Mouse (Mus musculus) C2C12 (cell line): ENCODE results near the gene Slc13a3. TPM values are rescaled to one million over a fixed set of nuclear protein-coding genes. Genes with fewer than 3 reads are reported as not detected.

Experiments
- H3K27me3 ChIP-seq: one replicate; pipeline ENCODE4 v1.6.1; 2011; ENCODE audit not compliant: control insufficient read depth, insufficient read depth, insufficient read length
- H3K36me3 ChIP-seq: one replicate; pipeline ENCODE4 v1.6.1; 2011; ENCODE audit not compliant: control insufficient read depth, insufficient read depth
- H3K4me3 ChIP-seq: one replicate; pipeline ENCODE4 v1.5.1; 2011; ENCODE audit warnings: mild to moderate bottlenecking, control low read depth; ENCODE audit not compliant: poor library complexity, insufficient read depth, severe bottlenecking
- H3K79me2 ChIP-seq: one replicate; pipeline ENCODE4 v1.6.1; 2011; ENCODE audit not compliant: control insufficient read depth, insufficient read depth
- H3K79me3 ChIP-seq: one replicate; pipeline ENCODE4 v1.6.1; 2011; ENCODE audit warnings: low read depth, control low read depth
- H3ac ChIP-seq: one replicate; pipeline ENCODE3; 2011; ENCODE audit warnings: low read depth; ENCODE audit not compliant: control insufficient read depth, insufficient read length
- CEBPB ChIP-seq: IDR thresholded peaks from one replicate; pipeline ENCODE4 v1.6.1; 2011; ENCODE audit warnings: low read depth, mild to moderate bottlenecking, control low read depth, moderate library complexity
- CTCF ChIP-seq: IDR thresholded peaks from one replicate; pipeline ENCODE4 v1.5.1; 2011; ENCODE audit not compliant: control insufficient read depth, insufficient read depth, insufficient read length
- FOSL1 ChIP-seq: IDR thresholded peaks from one replicate; pipeline ENCODE4 v1.8.0; 2011; ENCODE audit warnings: mild to moderate bottlenecking, low read length; ENCODE audit not compliant: poor library complexity, insufficient read depth, severe bottlenecking
- MAX ChIP-seq: IDR thresholded peaks from one replicate; pipeline ENCODE4 v1.6.1; 2011; ENCODE audit warnings: mild to moderate bottlenecking, control low read depth
- MYOD1 ChIP-seq: IDR thresholded peaks from one replicate; pipeline ENCODE4 v1.6.1; 2011; ENCODE audit warnings: low read depth; ENCODE audit not compliant: control insufficient read depth, insufficient read length
- MYOG ChIP-seq: IDR thresholded peaks from one replicate; pipeline ENCODE4 v1.6.1; 2011; ENCODE audit not compliant: control insufficient read depth, insufficient read length; ENCODE audit errors: extremely low read depth
- USF1 ChIP-seq: IDR thresholded peaks from one replicate; pipeline ENCODE4 v1.6.1; 2011; ENCODE audit warnings: low read depth, mild to moderate bottlenecking, control low read depth, moderate library complexity
- polyA plus RNA-seq: library from polyadenylated mRNA; unstranded; fragments of >200 nt; fragmentation: generic; extraction: Trizol; gene quantifications from one replicate; pipeline ENCODE4 v1.2.1, GENCODE M21; 2012; ENCODE audit warnings: missing spikeins

Slc13a3 gene
- polyA plus RNA-seq, 1 experiment = not detected

GRCm38 (mm10) chr2:165494495-165494894, 21.5 kb upstream of the Slc13a3 start:
- Histone ChIP-seq H3ac (no peak overlapping the region), H3K79me2 (peaks cover 21% of the 10 kb centered on the region), H3K79me3 (peaks cover 8% of the 10 kb centered on the region), H3K4me3 (no peak overlapping the region), H3K27me3 (peaks cover 5% of the 10 kb centered on the region), H3K36me3 (peaks cover 10% of the 10 kb centered on the region)
- no peak for TF ChIP-seq FOSL1
- no peak for TF ChIP-seq MYOD1
- TF ChIP-seq CEBPB = no peak

- Histone ChIP-seq H3K27me3 (no peaks in the 10 kb centered on the region), H3K79me3 (peaks cover 8% of the 10 kb centered on the region)
- no peak for TF ChIP-seq USF1
- no peak for TF ChIP-seq MYOG
- TF ChIP-seq CEBPB = no peak
- TF ChIP-seq MYOD1 = no peak
- TF ChIP-seq FOSL1 = no peak
- TF ChIP-seq CTCF = no peak
- TF ChIP-seq MAX = no peak
These were observed 20.7 kb upstream of the Slc13a3 start for GRCm38 (mm10) chr2:165493587-165494210.

GRCm38 (mm10) chr2:165492648-165493553, 19.9 kb upstream of the Slc13a3 start, which contains the start of gene Trp53rka:
Trp53rka (minus strand) TSS chr2:165493324.
- Histone ChIP-seq H3K4me3 (peak within 1 kb of the TSS; percentile 71), H3K27me3 (no peaks in the 10 kb centered on the region), H3ac (peak within 1 kb of the TSS; percentile 70), H3K36me3 (peaks cover 15% of the 10 kb centered on the region), H3K79me2 (peaks cover 21% of the 10 kb centered on the region), H3K79me3 (peaks cover 8% of the 10 kb centered on the region)
- TF ChIP-seq MAX (peak; percentile 74), USF1 (no peak), CTCF (no peak), MYOD1 (no peak), FOSL1 (no peak), MYOG (no peak), CEBPB (no peak)

More at GRCm38 (mm10) chr2:165493587-165494210, 20.7 kb upstream of the Slc13a3 start:
- peaks cover 15% of the 10 kb centered on the region for H3K36me3 ChIP-seq
- peak overlapping the region; percentile 71 for H3K4me3 ChIP-seq
- H3K79me2 ChIP-seq = peaks cover 21% of the 10 kb centered on the region
- H3ac ChIP-seq = peak overlapping the region; percentile 70

GRCm38 (mm10) chr2:165486881-165487535, 14.0 kb upstream of the Slc13a3 start:
- Histone ChIP-seq H3K36me3 (peaks cover 15% of the 10 kb centered on the region), H3K4me3 (no peak overlapping the region), H3ac (no peak overlapping the region), H3K79me3 (peaks cover under 1% of the 10 kb centered on the region), H3K79me2 (peaks cover 4% of the 10 kb centered on the region), H3K27me3 (peaks cover 6% of the 10 kb centered on the region)
- TF ChIP-seq MYOG = no peak
- no peak for TF ChIP-seq MAX
- TF ChIP-seq FOSL1 = no peak
- peak; percentile 82 for TF ChIP-seq CTCF

- Histone ChIP-seq H3K4me3 (no peak overlapping the region), H3K79me3 (no peaks in the 10 kb centered on the region), H3K27me3 (peaks cover 6% of the 10 kb centered on the region), H3K36me3 (peaks cover 15% of the 10 kb centered on the region), H3ac (no peak overlapping the region), H3K79me2 (no peaks in the 10 kb centered on the region)
- TF ChIP-seq CEBPB (no peak), MYOG (no peak), FOSL1 (no peak), CTCF (no peak), MAX (no peak), MYOD1 (no peak), USF1 (no peak)
These were observed 13.4 kb upstream of the Slc13a3 start for GRCm38 (mm10) chr2:165486401-165486800.
